Mouse (Mus musculus) myocyte (in vitro differentiated cells): ENCODE results near the gene Med24. TPM values are rescaled to one million over a fixed set of nuclear protein-coding genes. Genes with fewer than 3 reads are reported as not detected.

Experiments used
- H3K27me3 ChIP-seq: one replicate; pipeline ENCODE4 v1.6.1; 2011; ENCODE audit not compliant: control insufficient read depth, insufficient read depth, insufficient read length
- H3K36me3 ChIP-seq: one replicate; pipeline ENCODE4 v1.6.1; 2011; ENCODE audit not compliant: control insufficient read depth, insufficient read depth
- H3K4me2 ChIP-seq: one replicate; pipeline ENCODE4 v1.6.1; 2011; ENCODE audit warnings: low read depth, control low read depth
- H3K4me3 ChIP-seq: one replicate; pipeline ENCODE4 v1.5.1; 2011; ENCODE audit warnings: mild to moderate bottlenecking, control low read depth, moderate library complexity
- H3K79me2 ChIP-seq: one replicate; pipeline ENCODE4 v1.6.1; 2011; ENCODE audit not compliant: control insufficient read depth, insufficient read depth
- H3ac ChIP-seq: one replicate; pipeline ENCODE4 v1.6.1; 2011; ENCODE audit not compliant: control insufficient read depth, insufficient read length
- CEBPB ChIP-seq: IDR thresholded peaks from 2 replicates; pipeline ENCODE4 v1.6.1; 2011; ENCODE audit warnings: mild to moderate bottlenecking, moderate library complexity; ENCODE audit not compliant: poor library complexity, insufficient read depth, severe bottlenecking
- E2F4 ChIP-seq: IDR thresholded peaks from one replicate; pipeline ENCODE4 v1.6.1; 2011; ENCODE audit warnings: mild to moderate bottlenecking, control low read depth, moderate library complexity; ENCODE audit not compliant: insufficient read depth
- MAX ChIP-seq: IDR thresholded peaks from one replicate; pipeline ENCODE4 v1.6.1; 2011; ENCODE audit warnings: low read depth, mild to moderate bottlenecking, control low read depth
- MYOD1 ChIP-seq, 3 experiments: IDR thresholded peaks; one replicate each; pipeline ENCODE4 v1.6.1; 2011; ENCODE audit warnings: control low read depth in 2 of 3, low read depth in 2 of 3, mild to moderate bottlenecking in 2 of 3, moderate library complexity in 1 of 3; ENCODE audit not compliant: insufficient read length in 2 of 3, control insufficient read depth in 1 of 3
- MYOG ChIP-seq, 3 experiments: IDR thresholded peaks; one replicate each; pipeline ENCODE4 v1.6.1; 2011; ENCODE audit warnings: control low read depth in 2 of 3, low read depth in 2 of 3, mild to moderate bottlenecking in 2 of 3; ENCODE audit not compliant: insufficient read length in 2 of 3, control insufficient read depth in 1 of 3, insufficient read depth in 1 of 3
- POLR2A ChIP-seq: IDR thresholded peaks from one replicate; pipeline ENCODE4 v1.6.1; 2011; ENCODE audit warnings: low read depth, mild to moderate bottlenecking, control low read depth, moderate library complexity; ENCODE audit not compliant: insufficient read length
- POLR2AphosphoS2 ChIP-seq: IDR thresholded peaks from one replicate; pipeline ENCODE4 v1.6.1; 2011; ENCODE audit warnings: low read depth, control low read depth; ENCODE audit not compliant: insufficient read length
- REST ChIP-seq: IDR thresholded peaks from one replicate; pipeline ENCODE4 v1.6.1; 2011; ENCODE audit warnings: mild to moderate bottlenecking, control low read depth, moderate library complexity; ENCODE audit not compliant: insufficient read depth, insufficient read length
- SRF ChIP-seq: IDR thresholded peaks from one replicate; pipeline ENCODE4 v1.6.1; 2011; ENCODE audit warnings: low read depth; ENCODE audit not compliant: control insufficient read depth, insufficient read length
- TCF12 ChIP-seq: IDR thresholded peaks from one replicate; pipeline ENCODE4 v1.6.1; 2011; ENCODE audit warnings: mild to moderate bottlenecking, control low read depth; ENCODE audit not compliant: poor library complexity, insufficient read depth, severe bottlenecking
- TCF3 ChIP-seq: IDR thresholded peaks from one replicate; pipeline ENCODE4 v1.6.1; 2011; ENCODE audit warnings: low read depth, control low read depth; ENCODE audit not compliant: insufficient read length
- USF1 ChIP-seq: IDR thresholded peaks from one replicate; pipeline ENCODE4 v1.6.1; 2011; ENCODE audit warnings: low read depth, mild to moderate bottlenecking, control low read depth, moderate library complexity
- polyA plus RNA-seq: library from polyadenylated mRNA; unstranded; fragments of >200 nt; fragmentation: generic; extraction: Trizol; gene quantifications from one replicate; pipeline ENCODE4 v1.2.1, GENCODE M21; 2012; ENCODE audit warnings: missing spikeins

Gene Med24
- polyA plus RNA-seq, 1 experiment: 32.5 TPM

GRCm38 (mm10) chr11:98751221-98751782 is 22.1 kb upstream of the Med24 start:
- Histone ChIP-seq H3K4me2 (peak overlapping the region; percentile 84), H3K36me3 (no peaks in the 10 kb centered on the region), H3K27me3 (no peaks in the 10 kb centered on the region), H3ac (no peak overlapping the region), H3K4me3 (peak overlapping the region; percentile 10), H3K79me2 (peaks cover 17% of the 10 kb centered on the region)
- no peak for TF ChIP-seq MYOG (IDR thresholded peaks at IDR 0.05; ENCODE audit: control insufficient read depth in 1 of 3, insufficient read depth in 1 of 3, insufficient read length in 2 of 3, low read depth in 2 of 3)
- TF ChIP-seq TCF12: no peak
- TF ChIP-seq REST: no peak
- no peak for TF ChIP-seq POLR2AphosphoS2
- TF ChIP-seq TCF3: no peak
- no peak for TF ChIP-seq SRF
- TF ChIP-seq USF1: no peak
- TF ChIP-seq CEBPB: no peak

DNA sequence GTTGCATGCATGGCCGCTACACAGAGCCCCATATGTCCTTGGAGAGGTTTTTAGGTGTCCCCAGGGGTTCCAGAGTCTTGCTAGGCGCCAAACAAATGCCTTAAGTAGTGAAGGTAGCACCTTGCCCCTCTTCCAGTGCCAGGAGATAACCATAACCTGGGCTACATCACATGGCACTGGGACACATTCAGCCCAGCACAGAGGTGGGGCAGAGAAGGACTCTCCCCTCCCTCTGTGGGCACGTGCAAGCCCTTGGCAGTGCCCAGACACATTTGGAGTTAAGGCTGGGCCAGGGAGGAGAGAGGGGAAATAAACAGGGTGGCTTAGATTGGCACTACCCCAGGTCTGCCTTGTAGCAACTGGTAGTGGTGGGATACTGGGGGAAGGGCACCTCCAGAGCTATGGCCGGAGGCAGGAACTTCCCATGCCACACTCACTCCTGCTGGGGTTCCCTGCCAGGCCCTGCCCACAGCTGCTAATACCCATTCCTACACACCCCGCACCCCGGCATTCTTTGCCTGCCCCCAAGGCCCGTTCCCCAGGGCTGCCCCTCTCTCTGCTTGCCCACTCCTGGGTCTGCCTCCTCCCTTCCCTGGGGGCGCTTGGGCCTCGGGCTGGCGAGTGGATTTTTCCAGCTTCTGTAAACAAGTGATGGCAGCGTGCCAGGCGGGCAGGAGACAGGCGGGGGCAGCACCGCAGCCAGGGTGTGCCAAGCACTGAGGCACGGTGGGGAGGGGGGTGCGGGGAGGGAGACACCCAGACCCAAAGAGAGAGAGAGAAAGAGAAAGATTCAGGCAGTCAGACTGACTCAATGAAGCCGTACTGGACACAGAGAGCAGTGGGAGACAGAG is 21.3 kb upstream of the Med24 start:
- TF ChIP-seq USF1 (peak; percentile 32), MYOD1 (IDR thresholded peaks at IDR 0.05; ENCODE audit: control insufficient read depth in 1 of 3, insufficient read length in 2 of 3, low read depth in 2 of 3) (peak in 2 of 3 experiments; percentile 39 to 68), TCF12 (peak; percentile 2), CEBPB (no peak), MYOG (IDR thresholded peaks at IDR 0.05; ENCODE audit: control insufficient read depth in 1 of 3, insufficient read depth in 1 of 3, insufficient read length in 2 of 3, low read depth in 2 of 3) (peak in 2 of 3 experiments; percentile 38 to 75), TCF3 (no peak)
- peak overlapping the region; percentile 84 for H3K4me2 ChIP-seq
- H3K4me3 ChIP-seq: peak overlapping the region; percentile 10

GRCm38 (mm10) chr11:98749716-98750115 is 20.5 kb upstream of the Med24 start:
- Histone ChIP-seq H3K4me3 (peak overlapping the region; percentile 10), H3K36me3 (no peaks in the 10 kb centered on the region), H3K4me2 (peak overlapping the region; percentile 87), H3K27me3 (no peaks in the 10 kb centered on the region), H3K79me2 (peaks cover 24% of the 10 kb centered on the region), H3ac (no peak overlapping the region)
- no peak for TF ChIP-seq POLR2A

More for the DNA sequence above, 21.3 kb upstream of the Med24 start:
- H3K36me3 ChIP-seq: no peaks in the 10 kb centered on the region
- peaks cover 19% of the 10 kb centered on the region for H3K79me2 ChIP-seq
- no peak overlapping the region for H3ac ChIP-seq
- H3K27me3 ChIP-seq: no peaks in the 10 kb centered on the region

DNA sequence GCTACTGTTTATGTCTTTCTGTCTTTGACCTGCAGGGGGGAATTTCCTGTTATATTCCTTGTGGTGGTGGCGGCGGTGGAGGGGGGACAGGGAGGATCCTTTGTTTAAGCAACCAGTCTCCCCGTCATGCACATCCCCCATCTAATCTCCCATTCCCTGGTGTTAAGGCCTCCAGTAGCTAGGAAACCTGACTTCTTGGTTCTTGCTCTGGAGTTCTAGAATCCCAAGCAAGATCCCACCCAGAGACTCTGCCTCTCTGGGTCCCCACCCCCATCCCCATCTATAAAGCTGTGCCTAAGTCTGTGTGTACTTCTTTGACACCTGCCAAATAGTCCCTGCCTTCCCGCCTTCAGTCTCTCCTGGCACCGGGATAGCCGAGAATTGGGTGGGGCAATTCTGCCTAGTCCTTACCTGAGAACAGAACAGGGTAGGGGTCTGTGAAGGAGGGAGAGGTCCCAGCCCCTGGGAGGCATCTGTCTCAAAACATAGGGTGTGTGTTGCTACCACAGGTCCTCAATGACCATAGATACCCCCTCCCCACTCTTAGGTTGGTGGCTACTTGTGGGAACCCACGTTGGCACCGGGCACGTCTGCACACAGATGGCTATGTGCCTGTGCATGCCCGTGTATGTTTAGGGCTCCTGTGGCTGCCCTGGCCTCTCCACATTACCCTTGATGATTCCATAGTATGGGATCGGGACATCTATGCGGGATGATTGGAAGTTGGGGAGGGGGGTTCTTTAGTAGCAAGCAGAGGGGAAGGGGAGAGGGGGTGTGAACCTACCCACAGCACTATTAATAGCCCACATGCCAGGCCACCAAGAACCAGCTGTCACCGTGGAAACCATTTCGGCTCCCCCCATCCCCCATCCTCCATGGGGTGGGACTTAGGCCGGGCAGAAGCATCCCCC is 19.5 kb upstream of the Med24 start:
- peak overlapping the region; percentile 87 for H3K4me2 ChIP-seq
- TF ChIP-seq MYOD1 (IDR thresholded peaks at IDR 0.05; ENCODE audit: control insufficient read depth in 1 of 3, insufficient read length in 2 of 3, low read depth in 2 of 3) (peak in 1 of 3 experiments; percentile 31), REST (no peak), MYOG (IDR thresholded peaks at IDR 0.05; ENCODE audit: control insufficient read depth in 1 of 3, insufficient read depth in 1 of 3, insufficient read length in 2 of 3, low read depth in 2 of 3) (peak in 2 of 3 experiments; percentile 7 to 58)
- no peaks in the 10 kb centered on the region for H3K27me3 ChIP-seq
- no peak overlapping the region for H3ac ChIP-seq
- peaks cover 24% of the 10 kb centered on the region for H3K79me2 ChIP-seq
- H3K36me3 ChIP-seq: no peaks in the 10 kb centered on the region
- peak overlapping the region; percentile 17 for H3K4me3 ChIP-seq

DNA sequence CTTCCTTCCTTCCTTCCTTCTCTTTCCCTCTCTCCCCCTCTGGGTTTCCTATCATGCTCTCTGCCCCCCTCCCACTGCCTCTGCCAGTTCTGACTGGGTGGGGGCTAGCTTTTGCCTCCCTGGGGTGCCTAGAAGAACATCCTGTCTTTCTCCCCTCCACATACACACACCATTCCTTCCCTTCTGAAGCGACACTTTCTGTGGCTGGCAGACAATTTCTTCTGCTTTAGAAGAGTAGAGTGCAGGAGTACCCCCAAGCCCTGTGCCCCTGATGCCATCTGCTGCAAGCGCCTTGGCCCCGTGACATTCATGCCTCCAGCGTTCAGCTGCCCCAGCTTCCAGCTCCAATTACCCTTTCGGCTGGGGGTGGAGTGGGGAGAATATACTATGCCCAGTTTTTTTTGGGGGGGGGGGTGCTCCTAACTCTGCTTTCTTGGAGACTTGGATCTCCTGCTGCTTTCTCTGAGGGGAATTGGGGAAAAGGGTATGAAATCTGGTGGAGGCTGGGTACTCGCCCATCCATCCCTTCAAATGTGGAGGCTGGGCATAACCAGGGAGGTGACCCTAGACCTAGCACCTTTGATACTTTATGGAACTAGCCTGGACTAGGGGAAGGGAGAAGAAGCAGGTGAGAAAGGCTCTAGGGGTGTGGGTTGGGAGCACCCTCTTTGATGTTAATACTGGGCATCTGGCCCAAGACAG is 18.7 kb upstream of the Med24 start:
- TF ChIP-seq USF1 (no peak), REST (no peak), POLR2A (no peak), MYOD1 (IDR thresholded peaks at IDR 0.05; ENCODE audit: control insufficient read depth in 1 of 3, insufficient read length in 2 of 3, low read depth in 2 of 3) (peak; percentile 46 to 78 (median 64)), TCF12 (peak; percentile 47), CEBPB (peak; percentile 92), MAX (no peak), MYOG (IDR thresholded peaks at IDR 0.05; ENCODE audit: control insufficient read depth in 1 of 3, insufficient read depth in 1 of 3, insufficient read length in 2 of 3, low read depth in 2 of 3) (peak in 2 of 3 experiments; percentile 39 to 85), POLR2AphosphoS2 (no peak), TCF3 (no peak), E2F4 (no peak), SRF (no peak)
- peak overlapping the region; percentile 17 for H3K4me3 ChIP-seq
- H3K4me2 ChIP-seq: peak overlapping the region; percentile 87
- H3K27me3 ChIP-seq: no peaks in the 10 kb centered on the region
- no peak overlapping the region for H3ac ChIP-seq
- no peaks in the 10 kb centered on the region for H3K36me3 ChIP-seq
- peaks cover 24% of the 10 kb centered on the region for H3K79me2 ChIP-seq
